8 mouse cellular contexts compared by ENCODE assay signal in genomic region chr1:179545768-179546550, GRCm38 (mm10). TPM values are rescaled to one million over a fixed set of nuclear protein-coding genes. Genes with fewer than 3 reads are reported as not detected.
DNase-seq lines count a peak whose midpoint lies in the region; ATAC-seq and TF ChIP-seq lines count a peak whose summit lies in the region.
"Not testable (repeated sequence)": the region's sequence is repeated elsewhere in the genome, so short reads cannot be mapped to it uniquely, and the experiment has no call there.

Gene Tfb2m, minus strand, starts transcription at chr1:179546267.
Gene Cnst, plus strand, starts transcription at chr1:179546370.

- peak; percentile 99 for DNase-seq in forebrain, embryonic 14.5 days (ENCODE audit: low spot score)
- peak; percentile 99 for DNase-seq in heart, postnatal 14 days
- peak; percentile 98 for DNase-seq in layer of hippocampus, adult 11-12 months (ENCODE audit: low spot score)
- peak; percentile 99 for DNase-seq in lung, adult 18-20 months
- DNase-seq in testis, postnatal 14 days (ENCODE audit: low spot score) = peak; percentile 98

- not testable (repeated sequence) for H3K27ac ChIP-seq in ES-Bruce4 (ENCODE audit: insufficient read depth, low read length)
- H3K27ac ChIP-seq in forebrain, embryonic 14.5 days (ENCODE audit: low read depth, low read length) = peak within 1 kb of the TSS; percentile 94
- peak within 1 kb of the TSS; percentile 97 for H3K27ac ChIP-seq in neural tube, embryonic 15.5 days (replicated peaks)

- not testable (repeated sequence) for TF ChIP-seq POLR2A in ES-Bruce4 (IDR thresholded peaks at IDR 0.05; ENCODE audit: insufficient read depth, low read length)

- H3K9ac ChIP-seq in ES-Bruce4 (ENCODE audit: low read depth, poor library complexity, severe bottlenecking) = peak within 1 kb of the TSS; percentile 74
- peak within 1 kb of the TSS; percentile 79 for H3K9ac ChIP-seq in forebrain, embryonic 14.5 days (ENCODE audit: low read length)
- peak within 1 kb of the TSS; percentile 77 for H3K9ac ChIP-seq in neural tube, embryonic 15.5 days (replicated peaks)

- WGBS in forebrain, embryonic 14.5 days = under 1% methylated on average over 69 of the region's 69 CpGs
- under 1% methylated on average over 69 of the region's 69 CpGs for WGBS in neural tube, embryonic 15.5 days

- H3K36me3 ChIP-seq in ES-Bruce4 (ENCODE audit: control insufficient read depth, insufficient read depth, low read length, poor library complexity, severe bottlenecking); forebrain, embryonic 14.5 days (ENCODE audit: control insufficient read depth, insufficient read depth, low read length); neural tube, embryonic 15.5 days: not testable (repeated sequence)

- peak; percentile 35; the same call in 1 of the 2 replicates for TF ChIP-seq EP300 in ES-Bruce4 (IDR thresholded peaks at IDR 0.05; ENCODE audit: insufficient read depth, low read depth, low read length)

- H3K4me2 ChIP-seq in forebrain, embryonic 14.5 days (ENCODE audit: low read length) = peak within 1 kb of the TSS; percentile 74
- peak within 1 kb of the TSS; percentile 87 for H3K4me2 ChIP-seq in neural tube, embryonic 15.5 days

- ATAC-seq in cerebellum, adult (ENCODE audit: insufficient number of reproducible peaks, low FRiP score, low TSS enrichment) = peak; percentile 97
- peak; percentile 100 for ATAC-seq in forebrain, embryonic 14.5 days
- peak; percentile 99 for ATAC-seq in neural tube, embryonic 15.5 days (ENCODE audit: low FRiP score)

- H3K4me3 ChIP-seq in ES-Bruce4 (ENCODE audit: low read depth, low read length) = peak within 1 kb of the TSS; percentile 82
- peak within 1 kb of the TSS; percentile 71 for H3K4me3 ChIP-seq in forebrain, embryonic 14.5 days (ENCODE audit: low read depth, low read length)
- peak within 1 kb of the TSS; percentile 71 for H3K4me3 ChIP-seq in neural tube, embryonic 15.5 days (replicated peaks)

- H3K9me3 ChIP-seq in ES-Bruce4 (replicated peaks; ENCODE audit: control insufficient read depth, insufficient read depth, low read length, poor library complexity, severe bottlenecking); forebrain, embryonic 14.5 days (replicated peaks; ENCODE audit: control insufficient read depth, low read length); neural tube, embryonic 15.5 days (replicated peaks): not testable (repeated sequence)

- not testable (repeated sequence) for H3K27me3 ChIP-seq in ES-Bruce4 (ENCODE audit: control insufficient read depth, insufficient read depth, low read length, poor library complexity, severe bottlenecking); forebrain, embryonic 14.5 days (replicated peaks; ENCODE audit: control insufficient read depth, insufficient read depth, low read length); neural tube, embryonic 15.5 days (replicated peaks)

- intact Hi-C loops in heart, postnatal 14 days (cut with DNase I) = loop anchor here (2.0 to 5.0 kb wide), 2 partner anchors 46 to 79 kb away; no protein-coding TSS in a partner anchor

- not testable (repeated sequence) for H3K4me1 ChIP-seq in ES-Bruce4 (ENCODE audit: control insufficient read depth, insufficient read depth, low read length)
- peaks cover 14% of the 10 kb centered on the region for H3K4me1 ChIP-seq in forebrain, embryonic 14.5 days (ENCODE audit: control insufficient read depth, insufficient read depth, low read length)
- H3K4me1 ChIP-seq in neural tube, embryonic 15.5 days = peaks cover 34% of the 10 kb centered on the region

- TF ChIP-seq CTCF in ES-Bruce4 (IDR thresholded peaks at IDR 0.05; ENCODE audit: low read depth, low read length) = not testable (repeated sequence)

RNA-seq across cellular contexts. Expression of gene Tfb2m, which starts in this region (rescaled TPM):
- 23.1 and 26.5 TPM in 2 replicates for polyA plus RNA-seq in ES-Bruce4 (2011; ENCODE audit: insufficient read depth, insufficient read length, low read depth, missing spikeins)
- polyA plus RNA-seq in forebrain, embryonic 14.5 days (2014; fragmentation: Nextera tagmentation; extraction: Ambion mirVana) = 37.2 and 45.7 TPM in 2 replicates
- 10 to 100 TPM; 33.9 to 42.3 TPM for total RNA-seq in heart, postnatal 14 days (2021)
- 29.6 and 31.0 TPM in 2 replicates for polyA plus RNA-seq in neural tube, embryonic 15.5 days (2015; fragmentation: Nextera tagmentation; extraction: Ambion mirVana)

RNA-seq across cellular contexts. Expression of gene Cnst, which starts in this region (rescaled TPM):
- polyA plus RNA-seq in ES-Bruce4 (2011; ENCODE audit: insufficient read depth, insufficient read length, low read depth, missing spikeins) = 10.2 and 11.6 TPM in 2 replicates
- 23.3 and 28.1 TPM in 2 replicates for polyA plus RNA-seq in forebrain, embryonic 14.5 days (2014; fragmentation: Nextera tagmentation; extraction: Ambion mirVana)
- total RNA-seq in heart, postnatal 14 days (2021) = 10 to 100 TPM; 43.6 to 51.9 TPM
- polyA plus RNA-seq in neural tube, embryonic 15.5 days (2015; fragmentation: Nextera tagmentation; extraction: Ambion mirVana) = 25.3 and 27.6 TPM in 2 replicates
